Mouse (Mus musculus): ENCODE data around the gene Ints14.
"Not testable (repeated sequence)": the region's sequence is repeated elsewhere in the genome, so short reads cannot be mapped to it uniquely, and the experiment has no call there.

Ints14 gene

DNA sequence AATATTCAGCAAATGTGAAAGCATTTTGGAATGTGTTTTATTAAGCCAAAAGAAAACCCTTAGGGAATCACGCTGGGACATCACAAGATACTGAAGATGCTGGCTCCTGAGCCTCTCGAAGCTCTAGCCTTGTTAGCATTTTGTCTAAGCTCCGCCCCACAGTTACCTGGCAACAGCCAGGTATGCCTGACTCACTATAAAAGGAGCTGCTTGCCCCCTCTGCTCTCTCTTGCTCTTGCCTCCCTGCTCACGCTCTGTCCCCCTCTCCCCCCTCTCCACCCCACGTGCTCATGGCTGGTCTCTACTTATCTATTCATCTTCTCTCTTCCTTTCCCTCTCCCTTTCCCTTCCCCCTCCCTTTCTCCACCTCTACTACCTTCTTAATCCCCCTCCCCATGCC lies 8.7 kb upstream of the Ints14 start:
- no peak for DNase-seq (ENCODE audit: low read depth, low spot score)

DNA sequence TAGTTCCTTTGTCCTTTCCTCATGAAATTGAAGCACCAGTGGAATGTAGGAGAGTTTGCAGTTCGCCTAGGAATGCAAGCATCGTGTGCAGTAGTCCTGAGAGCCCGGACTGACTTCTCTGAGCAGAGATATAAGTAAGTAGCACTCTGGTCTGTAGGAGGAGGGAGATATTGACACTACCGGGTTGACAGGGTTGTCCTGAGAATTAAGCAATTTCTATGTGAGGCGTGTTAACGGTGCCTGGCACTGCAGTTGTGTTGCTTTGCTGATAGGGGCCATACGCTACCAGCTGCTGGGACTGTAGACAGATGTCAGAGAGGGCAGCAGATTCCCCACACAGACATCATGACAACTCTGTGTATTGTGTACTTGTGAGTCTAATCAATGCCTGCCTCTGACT lies 7.5 kb upstream of the Ints14 start:
- DNase-seq (ENCODE audit: low read depth, low spot score), result no peak

DNA sequence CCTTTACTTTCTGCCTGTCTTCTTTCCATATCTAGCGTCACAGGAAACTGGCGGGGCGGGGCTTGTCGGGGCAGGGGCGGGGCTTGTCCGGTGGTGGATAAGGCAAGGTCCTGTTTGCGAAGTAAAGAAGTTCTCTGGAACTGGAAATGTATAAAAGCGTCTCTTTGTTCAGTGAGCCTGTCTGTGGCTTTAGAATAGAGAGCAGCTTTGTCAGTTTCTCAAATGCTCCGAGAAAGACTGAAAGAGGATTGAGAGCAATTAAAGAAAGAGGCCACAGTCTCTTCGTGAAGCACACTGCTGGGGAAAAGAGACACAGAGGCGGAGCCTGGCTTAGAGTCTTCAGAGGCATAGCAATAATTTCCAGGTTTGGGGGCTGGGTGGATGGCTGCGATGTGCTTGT lies 4.4 kb upstream of the Ints14 start:
- peak; percentile 66 for DNase-seq (ENCODE audit: low read depth, low spot score)

DNA sequence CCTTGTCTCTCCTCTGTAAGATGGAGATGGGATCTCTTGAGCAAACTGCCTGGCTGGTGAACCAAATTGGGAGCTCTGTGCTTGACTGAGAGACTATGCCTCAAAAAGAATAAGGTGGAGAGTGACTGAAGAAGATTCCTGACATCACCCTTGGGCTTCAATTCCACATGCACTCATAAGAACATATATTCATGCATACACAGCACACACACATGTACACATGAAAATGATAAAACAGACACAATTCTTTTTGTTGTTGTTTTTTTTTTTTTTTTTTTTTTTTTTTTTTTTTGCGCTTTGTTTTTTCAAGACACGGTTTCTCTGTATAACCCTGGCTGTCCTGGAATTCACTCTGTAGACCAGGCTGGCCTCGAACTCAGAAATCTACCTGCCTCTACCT lies 3.4 kb upstream of the Ints14 start:
- no peak for DNase-seq (ENCODE audit: low read depth, low spot score)

DNA sequence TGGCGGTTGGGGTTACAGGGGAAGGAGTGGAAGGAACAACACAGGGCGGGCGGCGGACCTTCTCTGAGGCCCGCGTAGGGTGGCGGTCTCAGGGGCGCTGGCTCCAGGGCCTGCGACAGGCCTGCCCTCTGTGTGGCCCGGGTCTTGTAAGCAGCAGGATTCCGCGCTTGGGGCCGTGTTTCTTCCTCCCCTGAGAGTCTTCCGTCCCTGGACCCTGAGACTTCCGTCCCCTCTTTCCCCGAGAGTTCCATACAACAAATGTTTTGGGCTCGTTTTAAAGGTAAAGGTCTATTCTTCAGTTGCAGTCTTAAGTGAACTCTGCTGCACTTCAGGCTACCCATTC lies 244 bp downstream of the Ints14 start:
- no peak for DNase-seq (ENCODE audit: low read depth, low spot score)

DNA sequence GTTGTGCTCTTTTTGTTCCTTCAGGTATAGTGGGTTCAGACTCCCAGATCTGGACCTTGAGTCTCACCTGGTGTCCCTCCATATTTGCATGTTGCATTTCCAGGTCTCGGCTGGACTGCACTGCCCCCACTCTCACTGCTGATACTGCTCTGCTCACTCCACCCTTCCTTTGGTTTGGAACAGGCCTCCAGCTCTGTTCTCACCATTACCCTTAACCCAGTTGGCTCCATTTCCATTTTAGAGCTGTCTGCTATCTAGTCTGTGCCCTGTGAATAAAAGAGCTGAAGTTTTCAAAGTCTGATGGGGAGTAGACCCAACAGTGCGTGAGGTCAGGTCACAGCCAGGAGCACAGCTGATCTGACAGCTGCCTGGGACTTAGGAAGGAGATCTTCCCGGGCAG lies 19.8 kb downstream of the Ints14 start:
- no peak for DNase-seq (ENCODE audit: low read depth, low spot score)

DNA sequence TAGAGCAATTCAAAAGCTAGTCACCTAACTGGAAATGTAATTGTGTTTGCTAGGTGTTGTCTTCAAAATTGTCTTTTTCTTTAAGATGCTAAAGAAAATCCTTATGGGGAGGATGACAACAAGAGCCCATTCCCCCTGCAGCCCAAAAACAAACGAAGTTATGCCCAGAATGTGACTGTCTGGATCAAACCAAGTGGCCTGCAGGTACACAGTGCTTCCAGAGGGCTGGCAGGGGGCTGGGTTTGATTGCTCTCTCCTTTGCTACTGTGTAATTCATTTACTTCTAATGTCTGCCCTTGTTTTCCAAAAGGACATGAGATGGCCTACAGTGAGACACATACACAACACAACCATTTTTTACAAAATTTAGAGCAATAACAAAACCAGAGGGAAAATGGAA lies 21.2 kb downstream of the Ints14 start:
- no peak for DNase-seq (ENCODE audit: low read depth, low spot score)

DNA sequence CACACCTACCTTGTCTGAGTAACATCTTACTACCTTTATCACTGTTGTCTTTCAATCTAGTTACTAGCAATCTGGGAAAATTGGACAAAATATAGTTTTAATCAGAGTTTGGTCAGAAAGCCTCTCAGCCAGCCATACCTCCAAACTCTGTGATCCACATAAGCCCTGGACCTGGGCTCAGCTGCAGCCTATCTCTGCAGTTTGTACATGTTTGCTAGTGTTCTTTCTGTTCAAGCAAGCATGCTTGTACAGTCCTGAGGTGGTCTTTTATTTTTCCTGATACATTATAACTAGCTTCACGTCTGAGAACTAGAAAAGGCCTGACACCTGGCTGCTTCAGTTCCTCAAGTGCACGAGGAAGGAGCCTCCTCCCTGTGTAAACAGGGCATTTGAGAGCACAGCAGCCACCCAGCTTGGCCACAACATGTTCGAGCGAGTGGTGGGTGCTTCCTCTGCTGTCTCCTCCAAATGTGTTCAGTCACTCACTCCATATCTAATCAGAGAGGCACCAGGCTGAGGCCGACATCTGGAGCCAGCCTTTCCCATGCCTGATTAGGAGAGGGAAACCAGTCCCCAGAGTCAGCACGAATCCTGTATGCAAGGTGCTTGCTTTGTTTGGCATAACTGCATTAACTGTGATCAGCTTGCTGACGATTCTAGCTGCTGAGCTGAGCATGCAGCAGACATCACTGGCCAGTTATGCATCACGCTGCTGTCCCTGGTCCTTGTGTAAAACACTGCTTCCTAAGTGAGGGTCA lies 24.5 kb downstream of the Ints14 start:
- DNase-seq (ENCODE audit: low read depth, low spot score), result no peak

DNA sequence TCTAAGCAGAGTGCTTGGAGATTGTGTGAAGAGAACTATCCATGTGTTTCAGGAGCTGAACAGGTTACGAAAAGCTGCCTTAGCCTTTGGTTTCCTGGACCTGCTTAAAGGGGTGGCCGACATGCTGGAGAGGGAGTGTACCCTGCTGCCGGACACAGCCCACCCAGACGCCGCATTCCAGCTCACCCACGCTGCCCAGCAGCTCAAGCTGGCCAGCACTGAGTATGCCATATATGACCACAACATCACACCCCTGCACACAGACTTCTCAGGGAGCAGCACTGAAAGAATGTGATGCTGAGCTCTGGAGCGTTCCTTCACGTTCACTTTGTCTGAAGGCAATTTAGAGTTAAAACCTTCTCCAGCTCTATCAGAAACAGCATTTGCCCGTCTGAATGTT lies 25.1 kb downstream of the Ints14 start:
- no peak for DNase-seq (ENCODE audit: low read depth, low spot score)

DNA sequence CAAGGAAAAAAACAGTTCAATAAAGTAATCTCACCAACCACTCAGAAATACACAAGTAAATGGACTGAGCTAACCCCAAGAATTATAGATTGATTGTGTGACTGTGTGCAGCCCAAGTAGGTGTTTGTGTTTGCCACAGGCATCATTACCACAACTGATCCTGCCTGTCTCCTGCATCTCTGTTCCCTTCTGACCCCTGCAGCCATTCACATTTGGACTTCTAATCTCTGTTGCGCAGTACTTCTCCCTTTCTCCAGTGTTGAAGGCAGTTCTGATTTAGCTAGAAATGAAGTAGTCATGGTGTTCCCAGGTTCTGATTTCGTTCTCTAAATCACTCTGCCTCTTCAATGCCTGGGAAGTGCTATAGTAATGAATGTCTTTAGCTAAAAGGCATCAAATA lies 26.9 kb downstream of the Ints14 start:
- DNase-seq (ENCODE audit: low read depth, low spot score), result no peak

DNA sequence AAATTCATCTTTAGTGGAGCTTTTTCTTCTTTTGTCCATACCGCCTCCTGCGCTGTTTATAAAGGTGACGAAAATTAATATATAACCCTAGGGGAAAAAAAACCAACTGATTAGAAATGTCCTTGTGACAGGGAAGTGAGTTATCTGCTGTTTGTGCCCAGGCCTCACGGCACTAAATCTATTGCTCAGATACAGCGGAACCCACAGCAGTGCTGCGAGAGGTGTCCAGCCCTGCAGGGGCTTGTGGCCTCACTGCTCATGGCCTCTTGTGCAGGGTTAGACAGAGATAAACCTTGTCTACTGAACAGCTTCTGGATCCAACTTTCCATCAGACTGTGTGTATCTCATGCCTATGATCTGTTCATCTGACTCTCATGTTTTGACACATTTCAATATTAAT lies 27.7 kb downstream of the Ints14 start:
- DNase-seq (ENCODE audit: low read depth, low spot score), result no peak

DNA sequence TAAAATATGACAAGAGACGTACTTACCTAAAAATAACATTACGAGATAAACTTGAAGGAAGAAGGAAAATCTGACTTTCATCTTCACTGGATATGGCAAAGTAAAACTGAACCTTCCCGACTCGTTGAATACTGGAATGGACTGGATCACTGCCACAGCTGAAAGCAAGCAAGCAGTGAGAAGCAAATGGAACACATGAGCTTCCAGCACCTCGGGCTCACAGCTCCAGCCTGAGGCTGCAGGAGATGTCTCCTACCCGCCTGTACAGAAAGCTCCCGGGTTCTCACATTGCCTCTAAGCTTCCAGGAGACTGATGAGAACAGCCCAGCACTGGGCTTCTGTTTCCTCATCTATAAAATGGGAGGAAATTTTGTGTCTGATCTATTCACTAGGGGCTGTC lies 29.6 kb downstream of the Ints14 start:
- DNase-seq (ENCODE audit: low read depth, low spot score), result no peak

DNA sequence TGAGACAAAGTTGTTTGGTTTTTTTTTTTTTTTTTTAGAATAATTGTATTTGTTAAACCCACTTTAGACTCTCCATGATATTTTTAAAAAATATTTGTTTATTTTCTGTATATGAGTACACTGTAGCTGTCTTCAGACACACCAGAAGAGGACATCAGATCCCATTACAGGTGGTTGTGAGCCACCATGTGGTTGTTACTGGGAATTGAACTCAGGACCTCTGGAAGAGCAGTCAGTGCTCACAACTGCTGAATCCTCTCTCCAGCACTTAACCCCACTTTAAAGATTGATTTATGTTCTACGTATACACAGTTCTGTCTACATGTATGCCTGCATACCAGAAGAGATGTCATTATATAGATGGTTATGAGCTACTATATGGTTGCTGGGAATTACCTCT lies 34.8 kb downstream of the Ints14 start:
- not testable (repeated sequence) for DNase-seq (ENCODE audit: low read depth, low spot score)

DNA sequence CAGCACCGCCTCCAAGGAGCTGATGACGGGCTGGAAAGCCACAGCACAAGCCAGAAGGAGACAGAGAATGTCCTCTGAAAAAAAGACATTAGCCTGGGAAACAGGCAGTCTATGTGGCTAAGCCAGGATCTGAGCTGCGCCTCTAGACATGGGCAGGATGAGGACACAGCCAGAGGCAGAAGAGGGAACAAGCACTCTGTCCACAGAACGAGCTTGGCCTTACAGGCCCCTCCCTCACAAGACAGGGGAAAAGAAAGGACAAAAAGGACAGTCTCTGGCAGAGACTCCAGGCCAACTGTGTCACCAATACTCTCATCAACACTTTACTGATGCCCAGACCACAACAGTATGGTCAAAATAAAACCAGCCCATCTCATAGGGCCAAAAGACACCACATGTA lies 40.8 kb downstream of the Ints14 start:
- no peak for DNase-seq (ENCODE audit: low read depth, low spot score)

DNA sequence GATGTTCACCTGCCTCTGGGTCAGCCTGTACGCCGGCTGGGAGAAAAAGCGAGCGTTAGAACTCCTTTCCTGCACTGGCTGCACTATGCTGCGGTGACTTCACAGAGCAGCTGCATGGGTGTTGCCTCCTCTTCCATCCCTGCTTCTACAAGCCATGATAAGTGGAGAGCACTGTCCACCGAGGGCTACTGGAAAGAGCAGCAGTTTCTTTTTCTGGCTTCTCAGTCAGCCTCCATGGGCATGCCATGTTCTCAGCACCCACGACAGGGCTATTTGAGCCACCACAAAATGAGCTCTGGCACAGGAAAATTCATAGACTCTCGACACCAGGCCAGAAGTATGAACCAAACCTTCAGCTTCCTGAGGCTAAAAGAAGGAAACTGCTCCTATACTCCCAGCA lies 45.0 kb downstream of the Ints14 start:
- no peak for DNase-seq (ENCODE audit: low read depth, low spot score)

DNA sequence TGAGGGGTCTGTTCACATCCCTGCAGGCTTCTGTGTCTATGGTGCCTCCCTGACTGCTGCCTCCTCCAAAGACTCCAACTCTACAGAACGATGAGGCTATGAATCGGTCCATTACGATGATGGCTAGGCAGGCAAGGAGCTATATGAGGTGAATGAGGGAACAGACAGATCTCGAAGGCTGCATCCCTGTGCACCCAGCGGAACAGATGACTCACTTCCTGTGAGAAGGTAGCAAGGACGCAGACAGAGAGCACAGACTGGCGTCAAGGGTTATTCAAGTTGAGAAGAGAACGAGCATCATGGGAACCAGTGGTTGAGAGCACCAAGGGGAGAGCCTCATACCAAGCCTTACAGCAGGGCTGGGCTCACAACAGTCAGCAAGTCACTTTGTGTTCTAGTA lies 49.9 kb downstream of the Ints14 start:
- no peak for DNase-seq (ENCODE audit: low read depth, low spot score)

DNA sequence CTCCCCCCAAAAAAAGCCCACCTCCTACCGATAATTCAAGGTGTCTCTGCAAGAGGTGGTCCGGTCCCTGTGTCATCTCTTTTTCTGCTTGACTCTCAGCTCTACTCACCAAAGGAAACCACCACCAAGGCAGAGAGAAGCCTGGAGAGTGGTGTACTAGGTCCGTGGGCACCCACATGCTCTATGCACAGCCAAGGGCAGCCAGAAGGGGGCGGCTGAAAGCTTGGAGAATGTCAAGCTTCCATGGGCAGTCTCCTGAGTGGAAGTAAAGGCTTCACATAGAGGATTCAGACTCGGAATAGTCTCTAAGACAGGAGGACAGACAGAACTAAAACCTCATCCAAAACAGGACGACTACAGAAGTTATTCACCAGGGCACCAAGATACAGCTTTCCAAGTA lies 50.6 kb downstream of the Ints14 start:
- peak; percentile 69 for DNase-seq (ENCODE audit: low read depth, low spot score)

DNA sequence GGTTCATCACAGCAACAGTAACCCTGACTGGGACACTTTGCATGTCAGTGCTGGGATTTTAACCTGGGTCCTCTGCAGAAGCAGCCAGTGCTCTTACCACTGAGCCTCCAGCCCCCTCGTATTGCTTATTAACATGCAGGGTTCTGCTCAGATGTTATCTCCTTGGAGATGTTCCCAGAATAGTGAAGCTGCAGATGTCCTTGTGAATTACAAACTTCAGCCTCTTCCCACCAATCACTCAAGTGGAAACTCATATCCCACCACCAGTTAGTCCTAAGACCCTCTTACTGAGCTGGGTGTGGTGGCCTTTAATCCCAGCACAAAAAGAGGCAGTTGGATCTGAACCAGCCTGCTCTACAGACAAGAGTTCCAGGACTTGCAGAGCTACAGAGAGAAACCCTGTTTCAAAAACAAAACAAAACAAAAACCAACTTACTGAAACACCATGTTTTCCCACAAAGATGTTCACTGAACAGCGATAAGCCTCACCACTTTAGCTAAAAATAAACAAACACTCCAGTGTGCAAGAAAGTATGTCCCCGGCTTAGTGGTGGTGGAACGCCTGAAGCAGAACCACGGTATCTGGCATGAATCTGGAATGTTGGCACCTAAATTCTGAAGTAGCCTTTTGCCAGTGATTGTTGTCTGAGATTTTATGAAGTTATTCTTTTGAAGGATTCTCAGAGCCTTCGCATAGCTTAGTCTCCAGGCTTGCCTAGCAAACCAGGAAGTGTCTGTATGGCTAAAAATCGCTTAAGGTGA lies 54.9 kb downstream of the Ints14 start:
- no peak for DNase-seq (ENCODE audit: low read depth, low spot score)

DNA sequence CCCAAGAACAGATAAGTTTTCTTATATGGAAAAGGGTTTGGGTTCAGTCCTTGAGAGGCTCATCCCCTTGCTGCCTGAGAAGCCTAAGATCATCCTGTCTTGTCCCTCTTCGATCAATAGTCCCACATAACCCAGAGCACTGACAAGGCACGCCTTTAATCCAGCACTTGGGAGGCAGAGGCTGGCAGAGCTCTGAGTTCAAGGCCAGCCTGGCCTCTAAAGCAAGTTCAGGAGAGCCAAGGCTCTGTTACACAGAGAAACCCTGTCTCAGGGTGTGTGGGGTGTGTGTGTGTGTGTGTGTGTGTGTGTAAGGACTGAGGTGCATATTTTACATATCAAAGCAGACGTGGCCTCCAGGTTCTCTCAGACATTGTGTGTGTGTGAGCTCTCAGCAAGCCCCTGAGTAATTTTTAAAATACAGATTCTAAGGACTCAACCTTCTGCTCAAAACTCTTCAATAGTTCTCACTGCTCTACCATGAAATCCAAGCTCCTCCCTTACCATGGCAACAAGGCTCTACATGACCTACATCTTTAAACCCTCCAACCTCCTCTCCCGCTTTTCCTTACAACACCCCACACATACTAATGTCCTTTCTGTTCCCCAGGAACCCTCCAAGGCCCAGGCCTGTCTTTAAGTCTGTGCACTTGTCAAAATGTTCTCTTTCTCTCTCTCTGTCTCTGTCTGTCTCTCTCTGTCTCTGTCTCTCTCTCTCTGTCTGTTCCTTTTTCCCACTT lies 55.7 kb downstream of the Ints14 start:
- no peak for DNase-seq (ENCODE audit: low read depth, low spot score)

DNA sequence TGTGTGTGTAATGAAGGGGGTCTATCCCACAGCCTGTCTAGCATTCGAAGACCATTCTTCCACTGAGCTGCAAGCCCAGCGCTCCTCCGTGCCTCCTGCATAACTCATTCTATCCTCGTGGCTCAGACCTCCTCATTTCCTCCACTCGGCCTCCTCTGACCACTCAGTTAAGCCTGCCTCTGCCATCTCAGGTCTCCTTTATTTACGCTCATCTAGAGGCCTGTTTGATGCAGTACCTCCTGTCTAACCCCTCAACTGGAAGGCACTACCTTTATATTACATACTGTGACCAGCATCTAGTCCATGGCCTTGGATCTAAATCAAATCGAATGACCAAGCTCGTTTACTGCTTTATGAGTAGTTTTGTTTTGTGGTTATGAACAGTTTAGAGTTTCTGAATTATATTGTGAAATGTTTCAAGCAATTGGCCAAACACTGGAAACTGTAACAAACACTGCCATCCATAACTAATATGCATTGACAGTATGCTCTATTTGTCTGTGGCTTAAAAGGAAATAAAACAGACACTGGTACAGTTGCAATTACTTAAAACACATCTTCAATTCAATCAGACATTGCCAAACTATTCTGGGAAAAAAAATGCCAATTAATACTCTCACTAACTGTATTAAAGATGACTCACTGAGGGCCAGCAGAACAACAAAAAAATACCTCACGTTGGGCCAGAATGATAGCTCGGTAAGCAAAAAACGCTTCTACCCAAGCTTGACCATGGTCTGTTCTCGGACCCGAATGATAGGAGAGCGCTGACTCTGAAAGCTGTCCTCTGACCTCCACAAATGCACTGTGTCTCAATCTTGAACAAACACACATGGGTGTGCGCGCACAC lies 56.5 kb downstream of the Ints14 start:
- no peak for DNase-seq (ENCODE audit: low read depth, low spot score)

DNA sequence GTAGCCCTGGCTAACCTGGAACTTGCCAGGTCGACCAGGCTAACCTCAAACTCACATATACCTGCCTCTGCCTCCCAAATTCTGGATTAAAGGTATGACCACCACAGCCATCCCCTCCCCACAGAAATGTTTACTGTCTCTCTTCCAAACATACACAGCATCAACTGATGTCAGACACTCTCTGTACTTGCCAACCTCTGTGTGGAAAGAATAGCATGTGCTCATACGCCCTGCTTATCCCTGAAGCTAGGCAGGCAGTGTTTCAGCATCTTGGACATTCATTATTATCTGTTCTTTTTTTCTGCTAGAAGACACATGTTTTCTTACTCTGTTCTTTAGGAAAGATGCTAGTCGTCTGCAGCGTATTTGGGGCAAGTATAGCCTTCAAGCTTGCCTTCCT lies 57.2 kb downstream of the Ints14 start:
- no peak for DNase-seq (ENCODE audit: low read depth, low spot score)

DNA sequence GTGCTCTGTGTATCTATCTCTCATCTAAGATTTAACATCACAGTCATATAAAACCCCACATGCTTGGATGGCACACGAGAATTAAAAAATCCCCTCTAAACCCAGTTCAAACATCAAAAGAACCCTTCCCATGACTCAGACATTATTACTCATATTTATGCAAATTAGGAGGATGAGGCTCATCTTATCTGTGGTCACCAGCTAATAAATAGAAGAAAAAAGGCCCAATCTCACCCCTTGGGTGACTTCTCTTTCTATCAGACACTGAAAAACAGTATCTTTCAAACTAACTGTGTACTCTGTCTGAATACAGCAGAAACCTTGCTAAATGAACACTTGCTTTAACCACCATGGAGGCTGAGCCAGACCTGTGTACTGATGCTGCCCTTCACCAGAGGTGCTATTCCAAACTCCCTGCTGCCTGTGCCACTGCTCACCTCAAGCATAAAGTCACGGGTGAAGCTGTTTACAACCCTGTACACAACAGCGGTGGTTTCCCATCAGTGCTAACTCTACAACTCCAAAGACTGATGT lies 58.0 kb downstream of the Ints14 start:
- no peak for DNase-seq (ENCODE audit: low read depth, low spot score)

All from ZHBTc4 (cell line).